Mouse (Mus musculus) ES-CJ7 (cell line): Measurements from ENCODE around the gene Tmem184b.

Experiments used
- DNase-seq: peaks from one replicate; pipeline ENCODE4 v3.0.0; 2011; ENCODE audit warnings: low read depth, low spot score

Gene Tmem184b

DNA sequence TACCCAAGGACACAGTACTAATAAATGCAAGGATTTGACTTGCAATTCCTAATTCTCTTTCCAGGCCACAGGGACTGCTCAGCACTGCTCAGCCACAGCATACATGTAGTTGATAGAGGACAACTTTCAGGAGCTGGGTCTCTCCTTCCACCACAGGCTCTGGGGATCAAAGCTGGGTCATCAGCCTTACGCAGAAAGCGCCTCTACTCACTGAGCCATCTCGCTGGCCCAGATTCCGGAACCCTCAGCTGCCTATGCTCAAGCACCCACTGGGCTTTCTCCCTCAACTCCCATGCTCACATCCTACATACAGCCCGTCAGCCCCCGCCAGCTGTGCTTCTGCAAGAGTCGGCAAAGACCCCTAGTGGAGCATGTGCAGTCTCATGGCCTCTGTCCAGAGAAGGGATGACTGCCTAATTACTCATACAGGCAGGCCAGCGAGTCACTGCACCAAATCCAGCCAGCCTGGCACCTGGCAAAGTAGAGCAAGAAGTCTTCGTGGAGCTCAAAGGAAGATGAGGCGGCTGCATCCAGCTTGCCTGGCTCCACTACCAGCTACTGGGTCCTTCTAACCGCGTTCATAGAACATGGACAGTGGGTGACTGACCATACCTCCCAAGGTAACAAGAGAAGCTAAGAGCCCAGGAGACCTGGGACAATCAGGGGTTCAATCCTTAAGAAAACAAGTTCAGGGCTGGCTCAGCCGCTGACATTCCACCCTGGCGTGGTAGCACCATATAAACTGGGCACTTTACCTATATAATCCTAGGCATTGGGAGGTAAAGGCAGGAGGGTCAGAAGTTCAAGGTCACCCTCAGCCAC lies 3.9 kb downstream of the Tmem184b start:
- no peak for DNase-seq

DNA sequence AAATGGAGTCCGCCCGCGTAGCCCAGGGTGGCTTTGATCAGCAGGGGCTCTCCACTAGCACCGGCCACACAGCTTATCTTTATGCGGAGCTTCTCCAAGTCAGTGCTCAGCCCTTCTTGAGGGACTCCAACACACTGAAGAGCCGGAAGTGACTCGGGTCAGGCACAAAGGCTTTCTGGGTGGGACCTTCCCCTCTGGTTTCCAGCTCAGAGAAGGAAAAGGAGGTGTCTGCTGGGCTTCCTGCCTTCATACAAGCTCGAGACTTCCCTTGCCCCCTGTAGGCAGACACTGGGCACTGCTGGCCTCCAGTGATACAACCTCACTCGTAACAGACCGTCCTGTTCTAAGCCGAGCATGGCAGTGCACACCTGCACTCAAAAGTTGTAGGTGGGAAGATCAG lies 6.6 kb downstream of the Tmem184b start:
- DNase-seq, result peak; percentile 95

DNA sequence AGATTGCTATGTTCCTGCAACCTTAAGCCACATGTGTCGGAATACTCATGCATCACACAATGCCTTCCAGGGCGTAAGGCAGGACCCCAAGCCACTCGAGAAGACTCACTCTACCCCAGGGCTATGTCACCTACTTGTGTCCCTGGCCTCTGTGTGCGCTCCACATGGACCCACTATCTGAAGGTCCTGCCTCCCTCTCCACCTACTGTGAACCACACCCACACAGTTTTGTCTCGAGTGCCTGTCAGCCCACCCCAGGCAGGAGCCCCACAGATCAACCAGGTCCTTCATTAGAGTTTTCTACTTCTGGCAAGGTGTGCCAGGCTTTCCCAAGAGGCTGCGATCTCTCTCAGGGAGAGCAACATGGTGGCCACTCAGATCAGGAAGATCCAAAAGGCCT lies 8.1 kb downstream of the Tmem184b start:
- DNase-seq, result no peak

- no peak for DNase-seq
These were observed 8.5 kb downstream of the Tmem184b start for GRCm38 (mm10) chr15:79394842-79395241.

DNA sequence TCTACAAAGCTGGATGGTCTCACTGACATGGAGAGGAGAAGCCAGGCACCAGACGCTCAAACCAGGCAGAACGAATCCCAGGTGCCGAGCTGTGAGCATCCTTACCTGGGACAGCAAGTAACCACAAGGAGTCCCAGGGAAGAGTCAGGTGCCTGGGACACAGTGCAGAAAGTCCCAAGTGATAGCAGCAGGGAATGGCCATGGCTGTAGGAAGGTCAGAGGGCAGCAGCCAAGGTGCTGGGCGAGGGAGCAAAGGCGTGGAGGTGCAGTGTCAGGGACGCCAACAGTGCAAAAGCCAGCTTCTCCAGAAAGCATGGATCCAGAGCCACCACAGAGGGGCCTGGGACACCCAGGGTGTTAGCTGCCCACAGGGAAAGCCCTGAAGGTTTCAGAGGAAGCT lies 10.3 kb downstream of the Tmem184b start:
- no peak for DNase-seq

- DNase-seq, result no peak
These were observed 10.8 kb downstream of the Tmem184b start for GRCm38 (mm10) chr15:79392527-79392926.

- no peak for DNase-seq
These were observed 11.8 kb downstream of the Tmem184b start for GRCm38 (mm10) chr15:79391447-79392093.

DNA sequence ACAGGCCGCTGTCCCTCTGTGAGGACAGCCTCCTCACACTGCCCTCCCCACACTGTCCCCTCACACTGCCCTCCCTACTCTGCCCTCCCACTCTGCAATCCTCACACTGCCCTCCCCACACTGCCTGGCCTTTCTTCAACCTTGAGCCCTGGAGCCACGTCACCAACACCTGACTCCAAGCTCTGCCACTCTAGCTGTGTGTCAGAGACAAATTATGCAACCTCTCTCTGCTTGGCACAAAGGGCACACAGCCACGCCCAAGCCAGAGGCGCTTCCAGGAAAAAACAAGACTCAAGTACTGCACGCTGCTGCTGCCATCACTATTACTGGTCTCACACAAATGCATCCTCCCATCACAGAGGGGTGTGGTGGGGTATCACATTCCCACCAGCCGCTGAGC lies 12.9 kb downstream of the Tmem184b start:
- DNase-seq, result peak; percentile 22

- DNase-seq, result no peak
These were observed 15.2 kb downstream of the Tmem184b start for GRCm38 (mm10) chr15:79388171-79388570.

DNA sequence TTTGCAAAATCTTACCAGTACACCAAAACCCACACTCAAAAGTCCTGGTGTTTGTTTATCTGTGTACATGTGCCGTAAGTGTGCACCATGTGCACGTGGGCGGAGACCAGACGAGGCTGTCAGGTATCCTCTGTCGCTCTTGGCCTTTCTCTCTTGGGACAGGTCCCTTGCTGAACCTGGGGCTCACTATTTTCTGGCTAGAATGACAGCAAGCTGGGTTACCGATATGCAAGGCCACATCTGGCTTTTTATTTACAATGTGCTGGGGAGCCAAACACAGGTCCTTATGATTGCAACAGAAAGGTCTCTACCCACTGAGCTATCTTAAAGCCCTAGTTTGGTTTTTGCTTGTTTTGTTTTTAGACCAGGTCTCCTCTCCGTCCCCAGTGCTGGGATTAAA lies 15.8 kb downstream of the Tmem184b start:
- no peak for DNase-seq

GRCm38 (mm10) chr15:79387081-79387480 lies 16.3 kb downstream of the Tmem184b start:
- DNase-seq, result no peak

DNA sequence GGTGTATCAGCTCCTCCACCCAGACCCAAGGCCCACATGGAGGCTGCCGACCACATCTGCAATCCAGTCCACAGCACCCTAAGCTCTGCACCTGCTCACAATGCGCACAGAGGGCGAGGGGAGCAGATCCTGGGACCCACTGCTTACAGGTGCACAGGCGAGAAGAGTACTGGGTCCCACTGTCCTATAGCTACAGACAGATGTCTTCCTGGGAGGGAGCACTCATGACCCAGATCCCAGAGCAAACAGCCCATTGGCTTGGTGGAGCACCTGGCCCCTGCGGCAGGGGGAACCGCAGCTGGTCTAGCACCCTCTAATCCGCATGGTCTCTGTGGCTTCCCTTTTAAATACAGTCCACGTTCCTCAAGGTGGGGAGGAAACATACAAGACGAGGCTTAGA lies 21.7 kb downstream of the Tmem184b start:
- no peak for DNase-seq

GRCm38 (mm10) chr15:79380468-79381444 lies 22.6 kb downstream of the Tmem184b start:
- DNase-seq, result peak; percentile 70

- DNase-seq, result no peak
These were observed 23.7 kb downstream of the Tmem184b start for GRCm38 (mm10) chr15:79379658-79380057.

- DNase-seq, result no peak
These were observed 24.8 kb downstream of the Tmem184b start for GRCm38 (mm10) chr15:79378608-79379007.

- DNase-seq, result no peak
These were observed 25.7 kb downstream of the Tmem184b start for GRCm38 (mm10) chr15:79377681-79378080.

DNA sequence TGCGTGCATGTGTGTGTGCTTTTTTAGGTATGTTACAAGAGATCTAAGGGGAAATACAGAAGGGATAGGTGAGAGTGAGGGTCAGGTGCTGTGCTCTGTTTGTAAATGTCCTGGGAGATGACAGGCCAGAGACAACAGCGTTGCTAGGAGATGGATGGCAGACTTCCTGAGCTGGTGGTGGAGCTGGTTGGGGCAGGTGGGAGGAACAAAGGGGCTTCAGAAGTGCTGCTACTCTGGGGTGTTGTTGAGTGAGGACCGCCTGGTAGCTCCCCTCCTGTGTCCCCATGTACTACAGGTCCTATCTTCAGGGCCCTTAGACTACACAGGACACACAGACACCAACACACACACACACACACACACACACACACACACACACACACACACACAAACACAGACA lies 28.6 kb downstream of the Tmem184b start:
- peak; percentile 25 for DNase-seq

DNA sequence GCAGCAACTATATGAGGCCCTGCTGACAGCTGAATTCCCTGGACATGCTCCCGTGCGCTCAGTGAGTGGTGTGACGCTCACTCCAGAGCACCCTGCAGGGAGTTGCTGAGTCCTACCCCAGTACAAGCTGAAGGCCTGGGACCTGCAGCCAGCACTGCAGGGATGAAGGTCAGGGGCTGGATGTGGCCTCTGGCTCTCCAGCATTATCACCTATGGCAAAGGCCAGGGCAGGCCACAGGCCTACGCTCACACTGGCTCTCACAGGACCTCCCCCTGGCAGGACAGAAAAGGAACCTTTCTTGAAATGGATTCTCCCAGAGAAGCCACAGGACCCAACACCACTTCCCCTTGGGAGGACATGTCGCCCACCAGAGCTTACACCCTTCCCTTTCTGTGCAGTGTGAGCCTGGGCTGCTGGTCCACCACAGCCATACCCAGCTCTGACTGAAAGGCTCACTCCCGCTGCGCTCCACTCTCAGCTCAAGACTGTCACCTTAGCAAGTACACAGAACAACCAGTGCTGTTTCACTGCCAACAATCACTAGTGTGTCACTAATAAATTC lies 33.0 kb downstream of the Tmem184b start:
- no peak for DNase-seq

DNA sequence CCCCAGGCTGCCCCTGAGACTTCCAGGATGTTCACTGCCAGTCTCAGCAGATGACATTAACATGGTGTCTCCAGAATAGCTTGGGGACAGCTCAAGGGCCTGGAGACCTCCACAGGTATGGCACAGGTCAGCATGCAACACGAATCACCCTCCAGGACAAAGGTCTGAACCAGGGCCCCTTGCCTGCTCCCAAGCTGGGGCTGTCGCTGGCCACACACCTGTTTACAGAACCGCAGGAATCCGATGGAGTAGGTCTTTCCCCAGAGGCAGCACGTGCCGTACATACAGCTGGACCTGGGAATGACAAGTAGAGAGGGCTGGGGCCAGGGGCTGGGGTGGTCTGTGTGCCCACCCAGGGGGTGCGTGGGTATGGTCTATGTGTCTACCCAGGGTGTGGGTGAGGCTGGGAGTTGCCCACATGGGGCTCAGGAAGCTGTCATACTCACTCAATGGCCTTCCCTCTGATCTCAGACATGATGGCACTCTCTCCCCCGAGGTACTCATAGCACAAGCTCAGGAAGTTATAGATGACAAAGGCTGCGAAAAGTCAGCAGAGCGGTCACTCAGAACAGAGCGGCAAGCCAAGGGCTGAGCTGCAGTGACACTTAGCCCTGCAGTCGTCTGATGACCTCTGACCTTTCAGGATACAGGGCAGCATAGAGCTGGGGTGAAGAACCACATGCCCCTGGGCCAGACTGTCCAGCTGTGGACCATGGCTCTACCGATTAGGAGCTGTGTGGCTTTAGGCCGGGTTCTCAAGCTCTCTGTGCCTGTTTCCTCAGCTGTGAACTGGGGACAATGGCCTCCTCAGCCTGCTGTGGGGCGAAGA lies 33.7 kb downstream of the Tmem184b start:
- no peak for DNase-seq

GRCm38 (mm10) chr15:79368861-79369440 lies 34.4 kb downstream of the Tmem184b start:
- no peak for DNase-seq
